Mouse (Mus musculus) hindbrain, postnatal 0 days (tissue): ENCODE measurements at regions not wholly inside any gene's neighbourhood (a gene's known extent, or its start where the extent isn't known, plus 50 kb on each side); places are given as distances from the start of the nearest gene placed in this dataset.

Source experiments
- ATAC-seq: fragments of 200-750 bp; cut with Nextera tagmentation; 2 replicates; pipeline ENCODE4 v1.8.0; 2017; ENCODE audit warnings: mild to moderate bottlenecking, moderate TSS enrichment, moderate library complexity
- DNase-seq: peaks from one replicate; pipeline ENCODE4 v3.0.0-alpha.2; 2015; ENCODE audit warnings: low spot score
- H3K27ac ChIP-seq: fragments of 300-500 bp; sonication (generic); 2 replicates; pipeline ENCODE4 v1.5.1; 2014; ENCODE audit warnings: mild to moderate bottlenecking
- H3K27me3 ChIP-seq: fragments of 300-500 bp; sonication (generic); 2 replicates; pipeline ENCODE4 v1.6.1; 2014; ENCODE audit warnings: low read length, mixed read lengths; ENCODE audit not compliant: insufficient read depth
- H3K36me3 ChIP-seq: fragments of 300-500 bp; sonication (generic); 2 replicates; pipeline ENCODE4 v1.6.1; 2014; ENCODE audit warnings: low read length, mixed read lengths; ENCODE audit not compliant: insufficient read depth
- H3K4me1 ChIP-seq: fragments of 300-500 bp; sonication (generic); 2 replicates; pipeline ENCODE4 v1.6.1; 2014; ENCODE audit warnings: antibody characterized with exemption, low read length, mixed read lengths; ENCODE audit not compliant: insufficient read depth
- H3K4me2 ChIP-seq: fragments of 300-500 bp; sonication (generic); 2 replicates; pipeline ENCODE4 v1.6.1; 2014; ENCODE audit warnings: low read depth, mild to moderate bottlenecking, low read length, moderate library complexity, mixed read lengths
- H3K4me3 ChIP-seq: fragments of 300-500 bp; sonication (generic); 2 replicates; pipeline ENCODE4 v1.5.1; 2014; ENCODE audit warnings: low read length
- H3K9ac ChIP-seq: fragments of 300-500 bp; sonication (generic); replicated peaks from 2 replicates; pipeline ENCODE4 v1.6.1; 2014; ENCODE audit warnings: mild to moderate bottlenecking, low read length, moderate library complexity, mixed read lengths
- H3K9me3 ChIP-seq: fragments of 300-500 bp; sonication (generic); 2 replicates; pipeline ENCODE4 v1.6.1; 2016; ENCODE audit warnings: low read length, mixed read lengths
- CTCF ChIP-seq: IDR thresholded peaks from 2 replicates; pipeline ENCODE4 v1.5.1; 2016; ENCODE audit warnings: antibody characterized with exemption, control low read depth, low read depth
- WGBS: fragments of 180-500 bp; shearing (Covaris S2); extraction: QIAGEN DNeasy Blood & Tissue Kit; methylation state at CpG from one replicate; pipeline ENCODE4 v1.1.7; 2014; 5-methylcytosine and 5-hydroxymethylcytosine counted together

DNA sequence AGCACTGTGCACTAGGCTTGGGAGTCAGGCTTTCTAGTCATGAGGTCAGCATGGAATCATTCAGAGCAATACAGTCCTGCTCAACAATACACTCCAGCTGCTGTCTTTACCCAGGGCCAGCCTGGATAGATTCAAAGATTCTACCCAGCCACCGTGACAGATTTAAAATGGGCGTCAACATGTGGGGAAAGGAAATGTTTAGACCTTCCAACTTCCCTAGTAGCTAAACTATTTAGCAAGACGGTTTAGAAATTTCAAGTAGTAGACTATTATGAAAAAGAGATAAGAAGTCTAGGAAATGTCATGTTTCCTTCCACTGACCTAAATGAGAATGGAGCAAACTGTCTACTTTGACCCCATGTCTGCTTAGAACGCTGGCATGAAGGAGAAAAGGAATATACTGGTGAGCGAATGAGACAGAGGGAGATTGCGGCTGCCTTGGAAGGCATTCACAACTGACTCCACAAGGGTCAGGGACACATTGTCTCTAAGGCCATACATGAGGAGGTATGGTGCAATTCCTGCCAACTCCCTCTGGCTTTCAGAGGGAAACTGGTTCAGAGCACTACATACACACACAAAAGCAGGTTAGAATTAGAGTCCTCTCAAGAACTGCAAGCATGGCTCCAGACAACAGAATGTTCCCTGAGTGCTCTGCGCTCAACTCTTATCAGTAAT is 364.6 kb upstream of the Acvr2a start:
- H3K4me1 ChIP-seq = no peaks in the 10 kb centered on the region
- no peak for TF ChIP-seq CTCF
- H3K9ac ChIP-seq = no peak overlapping the region
- H3K27ac ChIP-seq = no peak overlapping the region
- no peaks in the 10 kb centered on the region for H3K27me3 ChIP-seq
- ATAC-seq = no peak
- no peaks in the 10 kb centered on the region for H3K9me3 ChIP-seq
- no peak for DNase-seq
- H3K36me3 ChIP-seq = no peaks in the 10 kb centered on the region
- 76% methylated on average over 7 of the region's 7 CpGs for WGBS
- H3K4me2 ChIP-seq = no peak overlapping the region
- no peak overlapping the region for H3K4me3 ChIP-seq

DNA sequence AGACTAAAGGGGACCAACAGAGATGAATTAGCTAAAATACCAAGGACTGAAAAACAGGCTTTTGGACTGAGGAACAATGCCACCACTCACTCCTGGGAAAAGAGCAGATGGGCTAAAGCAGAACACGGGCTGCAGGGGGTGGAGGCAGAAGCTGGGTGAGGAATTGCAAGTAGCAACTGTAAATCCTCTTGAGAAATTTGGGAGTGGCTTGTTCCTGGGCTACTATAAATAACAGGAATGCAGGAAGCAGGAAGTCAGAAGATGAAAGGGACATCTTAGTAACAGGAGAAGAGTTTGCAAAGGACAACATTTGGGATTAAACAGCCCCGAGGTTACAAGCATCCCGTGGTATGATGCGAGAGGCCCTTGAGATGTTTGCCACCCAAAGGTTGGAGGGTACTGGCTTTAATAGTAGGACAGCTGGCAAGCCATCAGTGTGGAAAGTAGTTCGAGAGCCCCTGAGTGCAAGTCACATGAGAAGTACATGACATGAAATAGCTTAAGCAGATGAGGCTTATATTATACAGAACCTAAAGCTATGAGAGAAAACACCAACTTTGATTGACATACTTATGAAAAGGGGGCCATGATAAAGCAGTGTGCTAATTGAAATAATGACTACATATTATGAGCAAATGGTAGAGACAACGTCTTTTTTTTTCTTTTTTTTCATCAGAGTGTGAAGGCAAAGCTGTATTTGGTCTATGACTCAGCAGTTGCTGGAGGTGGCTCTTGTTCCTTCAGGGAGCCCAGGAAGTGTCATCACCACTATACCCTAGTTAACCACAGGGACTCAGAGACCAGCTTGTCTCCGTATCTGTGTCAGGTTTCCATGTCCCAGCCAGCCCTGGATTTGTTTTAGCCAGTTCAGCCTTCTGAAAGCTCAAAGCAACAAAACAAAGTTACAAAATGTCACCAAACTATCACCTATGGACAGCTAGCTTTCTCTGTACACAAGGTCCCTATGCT is 357.6 kb upstream of the Acvr2a start:
- Histone ChIP-seq H3K4me1 (no peaks in the 10 kb centered on the region; the same call in 1 of the 2 replicates), H3K27ac (no peak overlapping the region), H3K4me2 (no peak overlapping the region), H3K9ac (no peak overlapping the region), H3K9me3 (no peaks in the 10 kb centered on the region), H3K27me3 (no peaks in the 10 kb centered on the region), H3K36me3 (no peaks in the 10 kb centered on the region), H3K4me3 (no peak overlapping the region)
- 62% methylated on average over 7 of the region's 7 CpGs for WGBS
- DNase-seq (peak; percentile 9), ATAC-seq (0 out of 2 replicates have a peak, but pooled peaks have one; percentile 40)
- TF ChIP-seq CTCF = no peak

DNA sequence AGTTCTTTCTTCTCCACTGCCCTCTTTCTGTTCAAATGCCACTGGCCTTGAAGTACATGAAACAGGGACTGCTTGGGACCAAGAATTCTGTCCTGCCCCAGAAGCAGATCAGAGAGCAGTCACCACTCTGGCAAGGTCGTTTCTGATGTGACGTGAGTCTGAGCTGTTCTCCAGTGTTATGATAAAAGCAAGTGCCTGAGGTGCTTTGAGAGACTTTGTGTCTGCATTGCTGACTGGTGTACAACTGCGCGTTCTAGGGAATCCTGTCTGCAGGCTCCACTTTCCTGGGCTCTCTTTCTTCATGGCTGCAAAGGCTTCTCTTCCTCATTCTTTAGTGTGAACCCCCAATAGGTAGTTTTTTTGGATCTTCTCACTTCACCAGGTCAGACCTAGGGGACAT is 356.8 kb upstream of the Acvr2a start:
- 91% methylated on average over 4 of the region's 4 CpGs for WGBS
- no peak for TF ChIP-seq CTCF
- ATAC-seq = no peak

DNA sequence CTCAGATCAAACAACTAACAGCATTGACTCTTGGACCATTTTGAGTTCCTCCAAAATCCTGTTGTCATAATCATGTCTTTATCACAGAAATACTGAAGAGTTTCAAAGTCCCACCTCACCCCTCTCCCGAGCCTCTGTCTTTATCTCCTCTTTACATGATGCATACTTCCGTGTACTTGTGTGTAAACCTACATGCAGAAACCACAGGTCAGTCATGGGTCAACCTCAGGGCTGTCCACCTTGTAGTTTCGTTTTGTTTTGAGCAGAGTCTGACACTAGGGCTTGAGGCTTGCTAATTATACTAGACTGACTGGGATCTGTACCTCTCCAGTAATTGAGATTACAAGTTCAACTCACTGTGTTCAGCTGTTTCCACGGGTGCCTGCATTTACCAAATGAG is 348.4 kb upstream of the Acvr2a start:
- H3K27ac ChIP-seq = no peak overlapping the region
- no peak overlapping the region for H3K9ac ChIP-seq
- ATAC-seq = no peak
- 88% methylated on average over 4 of the region's 4 CpGs for WGBS
- no peak for TF ChIP-seq CTCF
- no peaks in the 10 kb centered on the region for H3K4me1 ChIP-seq
- no peaks in the 10 kb centered on the region for H3K36me3 ChIP-seq
- no peaks in the 10 kb centered on the region for H3K27me3 ChIP-seq
- no peaks in the 10 kb centered on the region for H3K9me3 ChIP-seq
- H3K4me2 ChIP-seq = no peak overlapping the region
- H3K4me3 ChIP-seq = no peak overlapping the region
- no peak for DNase-seq

More for the DNA sequence above, 356.8 kb upstream of the Acvr2a start:
- no peak overlapping the region for H3K4me2 ChIP-seq
- no peaks in the 10 kb centered on the region for H3K36me3 ChIP-seq
- no peak overlapping the region for H3K4me3 ChIP-seq
- no peaks in the 10 kb centered on the region for H3K27me3 ChIP-seq
- DNase-seq = no peak
- no peak overlapping the region for H3K9ac ChIP-seq
- H3K27ac ChIP-seq = no peak overlapping the region
- no peaks in the 10 kb centered on the region for H3K9me3 ChIP-seq
- no peaks in the 10 kb centered on the region; the same call in 1 of the 2 replicates for H3K4me1 ChIP-seq

DNA sequence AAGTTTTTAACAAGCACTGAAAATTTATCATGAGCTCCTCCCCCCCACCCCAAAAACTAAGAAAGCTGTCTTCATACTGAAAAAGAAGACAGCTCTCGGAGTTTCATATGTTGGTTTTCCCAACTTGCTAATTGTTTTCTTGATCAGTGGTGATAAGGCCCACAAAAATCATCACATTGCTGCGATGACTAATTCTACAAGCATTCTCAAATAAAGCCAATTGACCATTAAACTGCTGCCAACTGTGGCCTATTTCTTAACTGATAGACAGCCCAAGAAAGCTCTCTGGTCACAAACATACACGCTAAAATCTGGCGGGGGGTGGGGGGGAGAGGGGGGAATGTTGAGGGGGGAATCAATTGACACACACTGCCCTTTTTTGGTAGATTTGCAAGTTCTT is 345.0 kb upstream of the Acvr2a start:
- Histone ChIP-seq H3K36me3 (no peaks in the 10 kb centered on the region), H3K4me3 (no peak overlapping the region), H3K9me3 (no peaks in the 10 kb centered on the region), H3K27ac (no peak overlapping the region), H3K4me2 (no peak overlapping the region), H3K9ac (no peak overlapping the region), H3K4me1 (no peaks in the 10 kb centered on the region), H3K27me3 (no peaks in the 10 kb centered on the region)
- no peak for TF ChIP-seq CTCF
- ATAC-seq = no peak
- 74% methylated on average over 4 of the region's 4 CpGs for WGBS
- DNase-seq = no peak

DNA sequence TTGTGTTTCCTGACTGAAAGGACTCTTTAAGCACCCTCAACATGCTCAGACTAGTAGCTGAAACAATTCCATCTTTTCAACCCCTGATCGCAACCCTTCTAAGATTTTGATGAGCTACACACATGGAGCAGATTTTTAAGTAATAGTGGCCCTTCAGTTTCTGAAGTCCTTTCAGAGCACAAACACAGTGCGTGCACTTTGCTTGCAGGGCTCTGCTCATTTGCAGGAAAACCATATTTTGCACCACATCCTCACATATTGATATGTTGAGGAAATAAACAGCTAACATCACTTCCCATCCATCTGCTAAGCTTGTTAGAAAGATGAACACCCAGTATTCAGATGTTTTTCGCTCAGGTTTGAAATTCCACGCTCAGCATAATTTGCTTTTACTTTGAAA is 344.6 kb upstream of the Acvr2a start:
- H3K4me1 ChIP-seq = no peaks in the 10 kb centered on the region
- no peaks in the 10 kb centered on the region for H3K36me3 ChIP-seq
- H3K9ac ChIP-seq = no peak overlapping the region
- 79% methylated on average over 4 of the region's 4 CpGs for WGBS
- no peaks in the 10 kb centered on the region for H3K27me3 ChIP-seq
- H3K9me3 ChIP-seq = no peaks in the 10 kb centered on the region
- no peak for TF ChIP-seq CTCF
- no peak overlapping the region for H3K27ac ChIP-seq
- no peak overlapping the region for H3K4me2 ChIP-seq
- ATAC-seq (no peak), DNase-seq (no peak)
- no peak overlapping the region for H3K4me3 ChIP-seq
